Mouse (Mus musculus) intestine, embryonic 16.5 days (tissue): ENCODE data around the gene St3gal5. TPM values are rescaled to one million over a fixed set of nuclear protein-coding genes. Genes with fewer than 3 reads are reported as not detected.

Source experiments
- ATAC-seq: fragments of 200-750 bp; cut with Nextera tagmentation; 2 replicates; pipeline ENCODE4 v1.8.0; 2017; ENCODE audit warnings: moderate TSS enrichment, moderate library complexity
- H3K27ac ChIP-seq: fragments of 300-500 bp; sonication (generic); 2 replicates; pipeline ENCODE4 v1.5.1; 2014; ENCODE audit warnings: mild to moderate bottlenecking, low read length
- H3K27me3 ChIP-seq: fragments of 300-500 bp; sonication (generic); replicated peaks from 2 replicates; pipeline ENCODE4 v1.6.1; 2014; ENCODE audit warnings: low read length, control low read depth, mixed read lengths; ENCODE audit not compliant: control insufficient read depth, insufficient read depth
- H3K36me3 ChIP-seq: fragments of 300-500 bp; sonication (generic); 2 replicates; pipeline ENCODE4 v1.6.1; 2014; ENCODE audit warnings: low read length, control low read depth; ENCODE audit not compliant: control insufficient read depth, insufficient read depth
- H3K4me1 ChIP-seq: fragments of 300-500 bp; sonication (generic); 2 replicates; pipeline ENCODE4 v1.6.1; 2014; ENCODE audit warnings: low read length, control low read depth, mixed read lengths; ENCODE audit not compliant: control insufficient read depth, insufficient read depth
- H3K4me2 ChIP-seq: fragments of 300-500 bp; sonication (generic); 2 replicates; pipeline ENCODE4 v1.6.1; 2014; ENCODE audit warnings: low read depth, low read length, control low read depth
- H3K4me3 ChIP-seq: fragments of 300-500 bp; sonication (generic); 2 replicates; pipeline ENCODE4 v1.5.1; 2014; ENCODE audit warnings: mild to moderate bottlenecking, low read length
- H3K9ac ChIP-seq: fragments of 300-500 bp; sonication (generic); 2 replicates; pipeline ENCODE4 v1.6.1; 2014; ENCODE audit warnings: low read depth, low read length
- H3K9me3 ChIP-seq: fragments of 300-500 bp; sonication (generic); 2 replicates; pipeline ENCODE4 v1.6.1; 2016; ENCODE audit warnings: low read length, control low read depth; ENCODE audit not compliant: control insufficient read depth
- WGBS: fragments of 180-500 bp; shearing (Covaris S2); extraction: QIAGEN DNeasy Blood & Tissue Kit; methylation state at CpG from one replicate; pipeline ENCODE4 v1.1.7; 2014; 5-methylcytosine and 5-hydroxymethylcytosine counted together
- polyA plus RNA-seq: library from polyadenylated mRNA; unstranded; fragments of >200 nt; fragmentation: Nextera tagmentation; extraction: Ambion mirVana; gene quantifications from 2 replicates; pipeline ENCODE4 v1.2.1, GENCODE M21; 2015

The St3gal5 gene
- polyA plus RNA-seq, 1 experiment from 2014 or later: 22.8 TPM

DNA sequence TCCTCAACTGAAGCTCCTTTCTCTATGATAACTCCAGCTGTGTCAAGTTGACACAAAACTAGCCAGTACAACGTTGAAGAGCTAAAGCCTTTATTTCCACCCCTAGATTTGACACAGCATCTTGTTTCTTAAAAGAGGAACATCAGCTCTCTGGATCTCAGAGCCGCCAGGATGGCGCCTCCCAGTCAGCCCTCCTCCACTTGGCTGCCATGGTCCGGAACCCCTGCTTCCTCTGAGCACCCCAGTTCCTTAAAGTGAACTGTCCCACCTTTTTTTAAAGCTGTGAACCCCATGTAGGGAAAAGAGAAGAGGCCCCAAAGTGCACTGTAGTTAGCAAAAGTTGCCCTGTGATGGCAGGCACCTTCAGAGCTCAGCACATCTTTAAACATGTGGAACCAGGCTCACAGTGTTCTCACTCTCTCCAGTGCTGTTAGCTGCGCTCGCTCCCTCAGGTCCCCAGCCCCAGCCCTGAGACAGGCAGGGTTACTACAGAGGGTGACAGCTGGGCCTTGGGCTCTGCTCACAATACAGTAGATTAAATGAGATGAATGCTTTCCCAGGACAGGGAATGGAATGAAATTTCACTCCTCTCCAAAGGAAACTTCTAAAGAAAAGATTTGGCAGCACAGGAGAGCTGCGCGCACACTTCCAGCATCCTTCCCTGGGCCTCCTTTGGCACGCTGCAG is 42.3 kb downstream of the St3gal5 start:
- Histone ChIP-seq H3K27me3 (no peaks in the 10 kb centered on the region), H3K9me3 (no peaks in the 10 kb centered on the region), H3K4me3 (no peak overlapping the region), H3K4me2 (no peak overlapping the region), H3K4me1 (no peaks in the 10 kb centered on the region), H3K9ac (no peak overlapping the region), H3K36me3 (no peaks in the 10 kb centered on the region), H3K27ac (no peak overlapping the region)
- ATAC-seq: no peak
- WGBS: 87% methylated on average over 9 of the region's 9 CpGs

DNA sequence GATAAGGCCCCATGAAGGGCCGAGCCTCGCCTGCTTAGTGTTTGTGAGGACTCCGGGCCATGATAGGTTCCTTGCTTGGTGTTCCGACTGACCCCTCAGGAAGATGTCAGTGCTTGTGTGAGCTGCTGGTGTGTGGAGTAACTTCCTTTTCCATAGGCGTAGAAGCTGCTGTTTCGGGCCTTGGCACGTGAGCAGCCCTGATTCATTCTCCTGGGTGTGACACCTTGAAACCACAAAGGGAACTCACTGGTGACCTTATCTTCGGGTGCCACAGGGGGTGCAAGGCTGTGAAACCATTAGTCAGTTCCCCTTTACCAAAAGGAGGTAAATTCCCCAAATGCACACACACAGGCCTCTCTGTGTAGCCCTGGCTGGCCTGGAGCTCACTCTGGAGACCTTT is 43.0 kb downstream of the St3gal5 start:
- Histone ChIP-seq H3K27ac (no peak overlapping the region), H3K4me1 (no peaks in the 10 kb centered on the region), H3K9me3 (no peaks in the 10 kb centered on the region), H3K4me3 (no peak overlapping the region), H3K36me3 (no peaks in the 10 kb centered on the region), H3K4me2 (no peak overlapping the region), H3K27me3 (no peaks in the 10 kb centered on the region), H3K9ac (no peak overlapping the region)
- WGBS: 84% methylated on average over 8 of the region's 8 CpGs
- no peak for ATAC-seq

DNA sequence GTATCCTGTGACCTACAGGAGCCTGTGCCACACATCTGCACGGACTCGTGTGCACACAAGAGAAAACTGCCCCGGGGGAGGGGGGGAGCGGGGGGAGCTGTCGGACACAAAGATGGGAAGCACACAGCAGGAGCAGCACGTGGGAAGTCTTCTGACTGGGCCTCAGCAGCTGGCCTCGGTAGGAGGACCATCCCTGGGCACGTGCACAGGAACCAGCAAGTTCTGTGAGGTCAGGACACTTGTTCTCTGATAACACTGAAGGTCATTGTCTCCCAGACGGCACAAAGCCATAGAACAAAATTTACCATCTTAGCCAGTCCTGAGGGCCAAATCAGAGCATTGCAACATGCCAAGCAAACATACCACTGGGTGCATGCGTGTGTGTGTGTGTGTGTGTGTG is 43.8 kb downstream of the St3gal5 start:
- H3K4me2 ChIP-seq: no peak overlapping the region
- H3K36me3 ChIP-seq: no peaks in the 10 kb centered on the region
- 60% methylated on average over 10 of the region's 10 CpGs for WGBS
- ATAC-seq: no peak
- H3K9ac ChIP-seq: no peak overlapping the region
- H3K4me1 ChIP-seq: no peaks in the 10 kb centered on the region
- H3K9me3 ChIP-seq: no peaks in the 10 kb centered on the region
- no peak overlapping the region for H3K4me3 ChIP-seq
- no peak overlapping the region for H3K27ac ChIP-seq
- H3K27me3 ChIP-seq: no peaks in the 10 kb centered on the region

- H3K27ac ChIP-seq: no peak overlapping the region
- no peak overlapping the region for H3K4me2 ChIP-seq
- ATAC-seq: no peak
- 93% methylated on average over 4 of the region's 4 CpGs for WGBS
- H3K27me3 ChIP-seq: no peaks in the 10 kb centered on the region
- H3K9ac ChIP-seq: no peak overlapping the region
- no peaks in the 10 kb centered on the region for H3K4me1 ChIP-seq
- no peaks in the 10 kb centered on the region for H3K36me3 ChIP-seq
- H3K9me3 ChIP-seq: no peaks in the 10 kb centered on the region
- H3K4me3 ChIP-seq: no peak overlapping the region
These were observed 45.2 kb downstream of the St3gal5 start for GRCm38 (mm10) chr6:72142561-72142960.

- no peak overlapping the region for H3K9ac ChIP-seq
- peaks cover 1% of the 10 kb centered on the region; the same call in 1 of the 2 replicates for H3K9me3 ChIP-seq
- 64% methylated on average over 7 of the region's 7 CpGs for WGBS
- no peak overlapping the region for H3K27ac ChIP-seq
- H3K27me3 ChIP-seq: no peaks in the 10 kb centered on the region
- H3K4me2 ChIP-seq: no peak overlapping the region
- H3K4me3 ChIP-seq: no peak overlapping the region
- ATAC-seq: no peak
- H3K36me3 ChIP-seq: no peaks in the 10 kb centered on the region; the same call in 1 of the 2 replicates
- no peaks in the 10 kb centered on the region for H3K4me1 ChIP-seq
These were observed 47.0 kb downstream of the St3gal5 start for GRCm38 (mm10) chr6:72144353-72144752.

DNA sequence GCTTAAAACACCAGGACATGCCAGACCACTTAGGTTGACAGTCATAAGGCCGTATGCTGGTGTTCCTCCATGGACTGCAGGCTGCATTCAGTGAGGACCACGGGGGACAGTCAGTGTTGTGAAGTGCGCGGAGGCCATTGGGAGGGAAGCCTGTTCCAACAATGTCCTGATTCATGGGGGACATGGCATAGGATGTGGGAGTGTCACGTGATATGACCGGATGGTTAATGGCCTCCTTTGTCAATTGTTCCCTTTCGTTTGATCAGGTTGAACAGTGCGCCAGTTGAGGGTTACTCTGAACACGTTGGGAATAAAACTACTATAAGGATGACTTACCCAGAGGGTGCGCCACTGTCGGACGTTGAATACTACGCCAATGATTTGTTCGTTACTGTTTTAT is 49.4 kb downstream of the St3gal5 start:
- Histone ChIP-seq H3K27ac (no peak overlapping the region), H3K4me1 (no peaks in the 10 kb centered on the region), H3K9ac (no peak overlapping the region), H3K4me3 (no peak overlapping the region), H3K9me3 (peaks cover 7% of the 10 kb centered on the region; the same call in 1 of the 2 replicates), H3K4me2 (no peak overlapping the region), H3K27me3 (no peaks in the 10 kb centered on the region), H3K36me3 (peaks cover 6% of the 10 kb centered on the region)
- no peak for ATAC-seq
- 83% methylated on average over 14 of the region's 14 CpGs for WGBS

DNA sequence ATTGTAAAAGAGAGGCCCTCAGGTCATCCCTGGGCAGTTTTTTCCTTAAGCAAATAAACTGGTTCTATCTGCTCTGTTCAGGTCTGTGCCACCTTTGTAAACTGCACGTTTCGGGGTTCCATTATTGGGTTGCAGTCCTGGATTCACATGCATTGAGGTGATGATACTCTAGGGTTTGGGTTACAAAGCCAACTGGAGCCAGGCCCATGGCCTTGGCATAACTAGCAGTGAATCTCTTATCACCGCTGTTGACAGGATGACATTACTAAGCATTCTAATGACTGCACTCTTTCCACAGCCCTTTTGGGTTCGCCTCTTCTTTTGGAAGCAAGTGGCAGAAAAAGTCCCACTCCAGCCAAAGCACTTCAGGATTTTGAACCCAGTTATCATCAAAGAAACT is 51.3 kb downstream of the St3gal5 start:
- no peak overlapping the region for H3K4me2 ChIP-seq
- H3K9ac ChIP-seq: no peak overlapping the region
- H3K36me3 ChIP-seq: peaks cover 6% of the 10 kb centered on the region
- no peak for ATAC-seq
- peaks cover 7% of the 10 kb centered on the region; the same call in 1 of the 2 replicates for H3K9me3 ChIP-seq
- 95% methylated on average over 4 of the region's 4 CpGs for WGBS
- H3K4me3 ChIP-seq: no peak overlapping the region
- no peaks in the 10 kb centered on the region for H3K4me1 ChIP-seq
- no peak overlapping the region for H3K27ac ChIP-seq
- no peaks in the 10 kb centered on the region for H3K27me3 ChIP-seq

DNA sequence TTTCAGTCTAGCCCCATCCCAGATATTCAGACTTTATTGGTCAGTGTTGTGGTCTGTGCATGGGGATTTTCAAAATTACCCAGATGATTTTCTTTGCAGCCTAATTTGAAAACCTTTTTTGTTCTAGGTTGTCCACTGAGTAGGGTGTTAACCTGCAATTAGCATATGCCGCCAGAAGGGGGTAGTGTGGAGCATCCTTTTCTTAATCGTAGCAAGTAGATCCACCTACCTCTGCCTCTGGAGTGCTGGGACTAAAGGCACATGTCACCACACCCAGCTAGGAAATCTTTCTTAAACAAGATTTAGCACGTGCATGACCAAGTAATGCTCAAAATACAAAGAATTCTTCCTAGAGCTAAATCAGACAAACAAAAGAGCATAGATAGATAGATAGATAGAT is 52.4 kb downstream of the St3gal5 start:
- 82% methylated on average over 3 of the region's 3 CpGs for WGBS
- Histone ChIP-seq H3K4me1 (no peaks in the 10 kb centered on the region), H3K9ac (no peak overlapping the region), H3K4me2 (no peak overlapping the region), H3K27me3 (no peaks in the 10 kb centered on the region), H3K36me3 (peaks cover 6% of the 10 kb centered on the region), H3K27ac (no peak overlapping the region), H3K4me3 (no peak overlapping the region), H3K9me3 (peaks cover 7% of the 10 kb centered on the region; the same call in 1 of the 2 replicates)
- no peak for ATAC-seq

DNA sequence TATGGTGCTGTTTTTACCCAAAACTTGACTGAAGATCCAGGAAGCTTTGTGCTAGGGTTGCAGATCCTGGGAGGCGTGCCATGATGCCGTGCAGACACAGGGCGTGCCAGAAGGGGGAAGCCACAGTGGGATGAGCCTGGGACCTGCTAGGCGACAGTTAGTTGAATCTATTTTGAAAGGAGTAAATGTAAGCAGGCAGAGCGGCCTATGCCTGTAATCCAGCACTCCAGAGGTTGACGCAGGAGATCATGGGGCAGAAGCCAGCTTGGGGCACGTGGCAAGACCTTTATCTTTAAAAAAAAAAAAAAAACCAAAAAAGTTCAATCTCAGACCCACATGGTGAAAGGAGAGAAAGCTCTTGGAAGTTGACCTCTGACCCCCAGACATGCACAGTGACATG is 55.3 kb downstream of the St3gal5 start:
- Histone ChIP-seq H3K4me3 (no peak overlapping the region), H3K4me1 (no peaks in the 10 kb centered on the region)
- 88% methylated on average over 7 of the region's 7 CpGs for WGBS

DNA sequence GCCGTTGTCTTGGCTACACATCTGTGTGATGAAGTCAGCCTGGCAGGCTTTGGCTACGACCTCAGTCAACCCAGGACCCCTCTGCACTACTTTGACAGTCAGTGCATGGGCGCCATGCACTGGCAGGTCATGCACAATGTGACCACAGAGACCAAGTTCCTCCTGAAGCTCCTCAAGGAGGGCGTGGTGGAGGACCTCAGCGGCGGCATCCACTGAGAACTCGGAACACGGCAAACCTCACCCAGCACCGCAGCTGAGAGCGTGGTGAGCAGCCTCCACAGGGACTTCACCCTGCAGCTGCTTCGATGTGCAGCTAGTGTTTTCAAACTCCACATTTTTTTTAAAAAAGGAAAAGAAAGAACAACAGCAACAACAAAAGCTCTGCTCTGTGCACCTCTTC is 56.1 kb downstream of the St3gal5 start:
- Histone ChIP-seq H3K27me3 (no peaks in the 10 kb centered on the region), H3K4me3 (no peak overlapping the region), H3K4me2 (no peak overlapping the region), H3K9ac (no peak overlapping the region), H3K4me1 (no peaks in the 10 kb centered on the region), H3K9me3 (peaks cover 7% of the 10 kb centered on the region; the same call in 1 of the 2 replicates), H3K27ac (no peak overlapping the region), H3K36me3 (peaks cover 6% of the 10 kb centered on the region)
- ATAC-seq: no peak
- WGBS: 79% methylated on average over 11 of the region's 11 CpGs

More for the DNA sequence above, 55.3 kb downstream of the St3gal5 start:
- peaks cover 6% of the 10 kb centered on the region for H3K36me3 ChIP-seq
- peaks cover 7% of the 10 kb centered on the region; the same call in 1 of the 2 replicates for H3K9me3 ChIP-seq
- H3K9ac ChIP-seq: no peak overlapping the region
- H3K27ac ChIP-seq: no peak overlapping the region
- no peak overlapping the region for H3K4me2 ChIP-seq
- no peak for ATAC-seq
- H3K27me3 ChIP-seq: no peaks in the 10 kb centered on the region
